Mouse (Mus musculus) neural tube, embryonic 15.5 days (tissue): ENCODE data around the gene Mecom. TPM values are rescaled to one million over a fixed set of nuclear protein-coding genes. Genes with fewer than 3 reads are reported as not detected.
A peak's percentile ranks its signal among the peaks of the same experiment; 100 is the strongest.

Experiments used
- ATAC-seq: fragments of 200-750 bp; cut with Nextera tagmentation; 2 replicates; pipeline ENCODE4 v1.8.0; 2017; ENCODE audit warnings: mild to moderate bottlenecking, moderate TSS enrichment, moderate library complexity; ENCODE audit not compliant: low FRiP score
- H3K27ac ChIP-seq: fragments of 300-500 bp; sonication (generic); replicated peaks from 2 replicates; pipeline ENCODE4 v1.5.1; 2015; ENCODE audit warnings: mild to moderate bottlenecking, inconsistent platforms
- H3K27me3 ChIP-seq: fragments of 300-500 bp; sonication (generic); replicated peaks from 2 replicates; pipeline ENCODE4 v1.6.1; 2015; ENCODE audit warnings: inconsistent platforms
- H3K36me3 ChIP-seq: fragments of 300-500 bp; sonication (generic); 2 replicates; pipeline ENCODE4 v1.6.1; 2015; ENCODE audit warnings: inconsistent platforms
- H3K4me1 ChIP-seq: fragments of 300-500 bp; sonication (generic); 2 replicates; pipeline ENCODE4 v1.6.1; 2015; ENCODE audit warnings: inconsistent platforms
- H3K4me2 ChIP-seq: fragments of 300-500 bp; sonication (generic); 2 replicates; pipeline ENCODE4 v1.6.1; 2015; ENCODE audit warnings: inconsistent platforms, mild to moderate bottlenecking, moderate library complexity
- H3K4me3 ChIP-seq: fragments of 300-500 bp; sonication (generic); replicated peaks from 2 replicates; pipeline ENCODE4 v1.5.1; 2015; ENCODE audit warnings: mild to moderate bottlenecking, inconsistent platforms
- H3K9ac ChIP-seq: fragments of 300-500 bp; sonication (generic); replicated peaks from 2 replicates; pipeline ENCODE4 v1.6.1; 2015; ENCODE audit warnings: mild to moderate bottlenecking, inconsistent platforms
- H3K9me3 ChIP-seq: fragments of 300-500 bp; sonication (generic); replicated peaks from 2 replicates; pipeline ENCODE4 v1.6.1; 2016; ENCODE audit warnings: inconsistent platforms
- WGBS: fragments of 180-500 bp; shearing (Covaris S2); methylation state at CpG from one replicate; pipeline ENCODE4 v1.1.7; 2015; ENCODE audit warnings: mixed read lengths; 5-methylcytosine and 5-hydroxymethylcytosine counted together
- polyA plus RNA-seq: library from polyadenylated mRNA; unstranded; fragments of >200 nt; fragmentation: Nextera tagmentation; extraction: Ambion mirVana; gene quantifications from 2 replicates; pipeline ENCODE4 v1.2.1, GENCODE M21; 2015

The Mecom gene
- polyA plus RNA-seq, 1 experiment from 2014 or later, result 5.2 TPM

- H3K27me3 ChIP-seq, result peaks cover under 1% of the 10 kb centered on the region; the same call in 1 of the 2 replicates
- H3K9ac ChIP-seq, result no peak overlapping the region
- no peak for ATAC-seq
- no peak overlapping the region for H3K4me3 ChIP-seq
- no peaks in the 10 kb centered on the region for H3K9me3 ChIP-seq
- no peaks in the 10 kb centered on the region for H3K36me3 ChIP-seq
- H3K4me2 ChIP-seq, result no peak overlapping the region
- peaks cover 7% of the 10 kb centered on the region for H3K4me1 ChIP-seq
- H3K27ac ChIP-seq, result no peak overlapping the region
- WGBS, result 56% methylated on average over 3 of the region's 3 CpGs
Measured at GRCm38 (mm10) chr3:30212802-30213201, 335.0 kb downstream of the Mecom start.

- Histone ChIP-seq H3K27me3 (no peaks in the 10 kb centered on the region; the same call in 1 of the 2 replicates), H3K4me2 (no peak overlapping the region)
Measured at GRCm38 (mm10) chr3:30209131-30209530, 338.7 kb downstream of the Mecom start.

GRCm38 (mm10) chr3:30207886-30208285, 339.9 kb downstream of the Mecom start:
- peak; percentile 60; the same call in 1 of the 2 replicates for ATAC-seq
- peaks cover 9% of the 10 kb centered on the region for H3K4me1 ChIP-seq
- H3K27ac ChIP-seq, result peak overlapping the region; percentile 41; the same call in 1 of the 2 replicates

More at GRCm38 (mm10) chr3:30209131-30209530, 338.7 kb downstream of the Mecom start:
- no peak for ATAC-seq
- no peaks in the 10 kb centered on the region for H3K36me3 ChIP-seq
- no peaks in the 10 kb centered on the region for H3K9me3 ChIP-seq
- H3K4me3 ChIP-seq, result no peak overlapping the region
- H3K9ac ChIP-seq, result no peak overlapping the region
- H3K4me1 ChIP-seq, result peaks cover 13% of the 10 kb centered on the region
- no peak overlapping the region for H3K27ac ChIP-seq

GRCm38 (mm10) chr3:30207431-30207830, 340.4 kb downstream of the Mecom start:
- no peaks in the 10 kb centered on the region for H3K36me3 ChIP-seq
- H3K4me2 ChIP-seq, result peak overlapping the region; percentile 27
- H3K9me3 ChIP-seq, result no peaks in the 10 kb centered on the region
- H3K9ac ChIP-seq, result no peak overlapping the region
- 31% methylated on average over 5 of the region's 5 CpGs for WGBS
- H3K27me3 ChIP-seq, result no peaks in the 10 kb centered on the region; the same call in 1 of the 2 replicates
- H3K4me1 ChIP-seq, result peaks cover 9% of the 10 kb centered on the region
- H3K4me3 ChIP-seq, result no peak overlapping the region
- peak; percentile 84 for ATAC-seq
- H3K27ac ChIP-seq, result peak overlapping the region; percentile 41; the same call in 1 of the 2 replicates

More at GRCm38 (mm10) chr3:30207886-30208285, 339.9 kb downstream of the Mecom start:
- WGBS, result 33% methylated on average over 8 of the region's 8 CpGs
- Histone ChIP-seq H3K4me2 (peak overlapping the region; percentile 27; the same call in 1 of the 2 replicates), H3K4me3 (no peak overlapping the region), H3K36me3 (no peaks in the 10 kb centered on the region), H3K9me3 (no peaks in the 10 kb centered on the region), H3K27me3 (no peaks in the 10 kb centered on the region; the same call in 1 of the 2 replicates), H3K9ac (no peak overlapping the region)

GRCm38 (mm10) chr3:30206123-30206522, 341.7 kb downstream of the Mecom start:
- Histone ChIP-seq H3K27me3 (no peaks in the 10 kb centered on the region; the same call in 1 of the 2 replicates), H3K27ac (no peak overlapping the region), H3K4me3 (no peak overlapping the region), H3K9me3 (no peaks in the 10 kb centered on the region), H3K36me3 (no peaks in the 10 kb centered on the region), H3K4me1 (peaks cover 9% of the 10 kb centered on the region), H3K4me2 (no peak overlapping the region), H3K9ac (no peak overlapping the region)
- 71% methylated on average over 8 of the region's 8 CpGs for WGBS
- ATAC-seq, result no peak

- no peak overlapping the region for H3K9ac ChIP-seq
- no peak overlapping the region for H3K27ac ChIP-seq
- H3K9me3 ChIP-seq, result no peaks in the 10 kb centered on the region
- H3K4me1 ChIP-seq, result peaks cover 9% of the 10 kb centered on the region
- no peak for ATAC-seq
- no peaks in the 10 kb centered on the region for H3K27me3 ChIP-seq
- H3K36me3 ChIP-seq, result no peaks in the 10 kb centered on the region
- 84% methylated on average over 2 of the region's 2 CpGs for WGBS
- no peak overlapping the region for H3K4me3 ChIP-seq
- H3K4me2 ChIP-seq, result no peak overlapping the region
Measured at GRCm38 (mm10) chr3:30203764-30204163, 344.0 kb downstream of the Mecom start.

- no peaks in the 10 kb centered on the region for H3K9me3 ChIP-seq
- H3K9ac ChIP-seq, result no peak overlapping the region
- WGBS, result 68% methylated on average over 2 of the region's 2 CpGs
- no peaks in the 10 kb centered on the region for H3K36me3 ChIP-seq
- no peak overlapping the region for H3K4me3 ChIP-seq
- ATAC-seq, result no peak
- no peaks in the 10 kb centered on the region for H3K27me3 ChIP-seq
- H3K27ac ChIP-seq, result no peak overlapping the region
- no peak overlapping the region for H3K4me2 ChIP-seq
- no peaks in the 10 kb centered on the region for H3K4me1 ChIP-seq
Measured at GRCm38 (mm10) chr3:30198854-30199253, 349.0 kb downstream of the Mecom start.

GRCm38 (mm10) chr3:30198227-30198626, 349.6 kb downstream of the Mecom start:
- Histone ChIP-seq H3K9me3 (no peaks in the 10 kb centered on the region), H3K4me3 (no peak overlapping the region), H3K4me1 (no peaks in the 10 kb centered on the region), H3K27ac (no peak overlapping the region), H3K4me2 (no peak overlapping the region), H3K36me3 (no peaks in the 10 kb centered on the region), H3K27me3 (no peaks in the 10 kb centered on the region), H3K9ac (no peak overlapping the region)
- WGBS, result 86% methylated on average over 5 of the region's 5 CpGs
- ATAC-seq, result no peak

- no peak for ATAC-seq
- no peak overlapping the region for H3K9ac ChIP-seq
- no peak overlapping the region for H3K4me3 ChIP-seq
- H3K27ac ChIP-seq, result no peak overlapping the region
- no peaks in the 10 kb centered on the region for H3K4me1 ChIP-seq
- no peaks in the 10 kb centered on the region for H3K9me3 ChIP-seq
- H3K36me3 ChIP-seq, result no peaks in the 10 kb centered on the region
- no peaks in the 10 kb centered on the region for H3K27me3 ChIP-seq
- no peak overlapping the region for H3K4me2 ChIP-seq
- WGBS, result 92% methylated on average over 3 of the region's 3 CpGs
Measured at GRCm38 (mm10) chr3:30195186-30195585, 352.6 kb downstream of the Mecom start.

GRCm38 (mm10) chr3:30192294-30193007, 355.4 kb downstream of the Mecom start:
- 24% methylated on average over 12 of the region's 12 CpGs for WGBS
- H3K4me3 ChIP-seq, result no peak overlapping the region
- H3K36me3 ChIP-seq, result no peaks in the 10 kb centered on the region
- H3K4me2 ChIP-seq, result no peak overlapping the region
- no peak overlapping the region for H3K9ac ChIP-seq
- H3K27me3 ChIP-seq, result 0 out of 2 replicates have a peak, but pooled peaks cover 2% of the 10 kb centered on the region
- no peak overlapping the region for H3K27ac ChIP-seq
- no peaks in the 10 kb centered on the region for H3K9me3 ChIP-seq
- no peak for ATAC-seq
- no peaks in the 10 kb centered on the region for H3K4me1 ChIP-seq

GRCm38 (mm10) chr3:30189325-30189724, 358.5 kb downstream of the Mecom start:
- Histone ChIP-seq H3K27ac (no peak overlapping the region), H3K36me3 (no peaks in the 10 kb centered on the region), H3K4me1 (no peaks in the 10 kb centered on the region), H3K27me3 (0 out of 2 replicates have a peak, but pooled peaks cover 2% of the 10 kb centered on the region), H3K4me2 (no peak overlapping the region), H3K9me3 (no peaks in the 10 kb centered on the region), H3K4me3 (no peak overlapping the region), H3K9ac (no peak overlapping the region)
- WGBS, result 86% methylated on average over 2 of the region's 2 CpGs
- ATAC-seq, result no peak

GRCm38 (mm10) chr3:30187812-30188469, 359.9 kb downstream of the Mecom start:
- Histone ChIP-seq H3K9ac (no peak overlapping the region), H3K9me3 (no peaks in the 10 kb centered on the region), H3K4me1 (no peaks in the 10 kb centered on the region), H3K27me3 (0 out of 2 replicates have a peak, but pooled peaks cover 2% of the 10 kb centered on the region), H3K4me2 (no peak overlapping the region), H3K36me3 (no peaks in the 10 kb centered on the region), H3K4me3 (no peak overlapping the region), H3K27ac (no peak overlapping the region)
- ATAC-seq, result no peak
- 53% methylated on average over 5 of the region's 5 CpGs for WGBS
